Mouse (Mus musculus): Measurements from ENCODE around the gene Igf1r. TPM values are rescaled to one million over a fixed set of nuclear protein-coding genes. Genes with fewer than 3 reads are reported as not detected.

Igf1r gene
- polyA plus RNA-seq, 1 experiment from 2014 or later = 10.2 TPM

DNA sequence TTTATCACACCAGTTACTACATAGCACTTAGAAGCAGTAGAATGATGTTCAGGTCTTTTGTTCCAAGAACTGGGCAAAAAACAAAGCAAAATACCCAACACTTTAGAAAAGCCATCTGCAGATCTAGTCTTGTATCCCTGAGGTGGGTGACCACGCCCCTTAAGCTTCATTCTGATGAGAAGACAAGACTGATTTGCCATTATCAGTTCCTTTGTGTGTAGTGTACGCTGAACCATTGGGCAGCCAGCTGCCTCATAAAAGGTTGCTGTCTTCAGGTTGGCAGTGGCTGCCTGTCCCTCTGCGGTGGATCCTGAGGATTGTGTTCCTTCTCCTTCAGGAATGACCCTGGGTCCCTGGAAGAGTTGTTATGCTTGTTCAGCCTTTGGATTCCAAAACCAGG is 11.1 kb downstream of the Igf1r start:
- H3K9ac ChIP-seq (ENCODE audit: low read depth, low read length) = no peak overlapping the region
- 63% methylated on average over 3 of the region's 3 CpGs for WGBS

DNA sequence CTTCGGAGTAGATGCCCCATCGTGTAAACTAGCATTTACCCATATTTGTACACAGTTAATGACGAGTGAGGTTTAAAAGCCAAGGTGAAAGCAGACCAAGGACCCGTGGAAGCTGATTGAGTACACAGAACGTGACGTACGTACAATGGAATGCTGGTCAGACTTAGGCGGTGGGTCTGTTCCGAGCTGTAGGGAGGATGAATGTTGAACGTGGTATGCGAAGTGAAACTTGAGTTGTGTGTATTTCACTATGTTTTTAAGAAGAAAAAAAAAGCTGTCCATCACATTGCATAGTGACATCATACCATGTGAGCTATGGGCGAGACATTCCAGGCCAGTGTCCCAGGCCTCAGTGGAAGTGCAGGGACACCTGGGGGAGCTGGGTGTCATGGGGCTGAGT is 15.8 kb downstream of the Igf1r start:
- no peak for ATAC-seq (replicated peaks; ENCODE audit: low FRiP score)
- DNase-seq (ENCODE audit: low spot score) = no peak
- Histone ChIP-seq H3K4me2 (no peak overlapping the region), H3K27ac (ENCODE audit: low read depth, low read length) (no peak overlapping the region), H3K9me3 (ENCODE audit: control insufficient read depth, low read length) (no peaks in the 10 kb centered on the region), H3K4me1 (replicated peaks; ENCODE audit: control insufficient read depth, insufficient read depth, low read length) (peaks cover 44% of the 10 kb centered on the region), H3K4me3 (ENCODE audit: low read depth, low read length) (no peak overlapping the region), H3K9ac (ENCODE audit: low read depth, low read length) (no peak overlapping the region), H3K27me3 (replicated peaks; ENCODE audit: control insufficient read depth, insufficient read depth, low read length) (no peaks in the 10 kb centered on the region), H3K36me3 (ENCODE audit: control insufficient read depth, insufficient read depth, low read length) (no peaks in the 10 kb centered on the region; the same call in 1 of the 2 replicates)
- WGBS = 79% methylated on average over 12 of the region's 12 CpGs

More for the DNA sequence above, 11.1 kb downstream of the Igf1r start:
- Histone ChIP-seq H3K27ac (ENCODE audit: low read depth, low read length) (no peak overlapping the region), H3K4me3 (ENCODE audit: low read depth, low read length) (no peak overlapping the region), H3K4me2 (no peak overlapping the region), H3K4me1 (replicated peaks; ENCODE audit: control insufficient read depth, insufficient read depth, low read length) (peaks cover 32% of the 10 kb centered on the region), H3K36me3 (ENCODE audit: control insufficient read depth, insufficient read depth, low read length) (no peaks in the 10 kb centered on the region), H3K27me3 (replicated peaks; ENCODE audit: control insufficient read depth, insufficient read depth, low read length) (no peaks in the 10 kb centered on the region), H3K9me3 (ENCODE audit: control insufficient read depth, low read length) (no peaks in the 10 kb centered on the region)
- ATAC-seq (replicated peaks; ENCODE audit: low FRiP score) (no peak), DNase-seq (ENCODE audit: low spot score) (no peak)

DNA sequence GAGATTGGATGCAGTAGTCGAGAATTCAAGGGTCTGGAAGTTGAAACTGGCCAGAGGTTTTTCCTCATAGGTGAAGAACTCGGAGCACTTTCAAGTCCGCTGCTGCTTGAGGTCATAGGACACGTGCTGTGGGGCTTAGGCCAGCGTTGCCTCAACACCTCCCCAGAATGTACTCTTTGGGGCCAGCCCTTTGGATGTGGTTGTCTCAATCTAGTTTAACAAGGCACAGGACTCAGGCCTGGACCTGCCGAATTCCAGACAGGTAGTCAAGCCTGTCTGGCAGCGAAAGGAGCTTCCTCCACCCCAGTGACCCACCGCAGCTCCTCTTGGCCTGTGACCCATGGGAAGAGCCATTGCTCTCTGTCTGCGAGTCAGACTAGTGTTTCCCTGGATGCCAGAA is 16.4 kb downstream of the Igf1r start:
- 88% methylated on average over 9 of the region's 9 CpGs for WGBS
- Histone ChIP-seq H3K27ac (ENCODE audit: low read depth, low read length) (no peak overlapping the region), H3K4me1 (replicated peaks; ENCODE audit: control insufficient read depth, insufficient read depth, low read length) (peaks cover 47% of the 10 kb centered on the region), H3K27me3 (replicated peaks; ENCODE audit: control insufficient read depth, insufficient read depth, low read length) (no peaks in the 10 kb centered on the region), H3K4me3 (ENCODE audit: low read depth, low read length) (no peak overlapping the region), H3K36me3 (ENCODE audit: control insufficient read depth, insufficient read depth, low read length) (no peaks in the 10 kb centered on the region; the same call in 1 of the 2 replicates), H3K4me2 (no peak overlapping the region), H3K9me3 (ENCODE audit: control insufficient read depth, low read length) (no peaks in the 10 kb centered on the region), H3K9ac (ENCODE audit: low read depth, low read length) (no peak overlapping the region)
- ATAC-seq (replicated peaks; ENCODE audit: low FRiP score) (no peak), DNase-seq (ENCODE audit: low spot score) (no peak)

DNA sequence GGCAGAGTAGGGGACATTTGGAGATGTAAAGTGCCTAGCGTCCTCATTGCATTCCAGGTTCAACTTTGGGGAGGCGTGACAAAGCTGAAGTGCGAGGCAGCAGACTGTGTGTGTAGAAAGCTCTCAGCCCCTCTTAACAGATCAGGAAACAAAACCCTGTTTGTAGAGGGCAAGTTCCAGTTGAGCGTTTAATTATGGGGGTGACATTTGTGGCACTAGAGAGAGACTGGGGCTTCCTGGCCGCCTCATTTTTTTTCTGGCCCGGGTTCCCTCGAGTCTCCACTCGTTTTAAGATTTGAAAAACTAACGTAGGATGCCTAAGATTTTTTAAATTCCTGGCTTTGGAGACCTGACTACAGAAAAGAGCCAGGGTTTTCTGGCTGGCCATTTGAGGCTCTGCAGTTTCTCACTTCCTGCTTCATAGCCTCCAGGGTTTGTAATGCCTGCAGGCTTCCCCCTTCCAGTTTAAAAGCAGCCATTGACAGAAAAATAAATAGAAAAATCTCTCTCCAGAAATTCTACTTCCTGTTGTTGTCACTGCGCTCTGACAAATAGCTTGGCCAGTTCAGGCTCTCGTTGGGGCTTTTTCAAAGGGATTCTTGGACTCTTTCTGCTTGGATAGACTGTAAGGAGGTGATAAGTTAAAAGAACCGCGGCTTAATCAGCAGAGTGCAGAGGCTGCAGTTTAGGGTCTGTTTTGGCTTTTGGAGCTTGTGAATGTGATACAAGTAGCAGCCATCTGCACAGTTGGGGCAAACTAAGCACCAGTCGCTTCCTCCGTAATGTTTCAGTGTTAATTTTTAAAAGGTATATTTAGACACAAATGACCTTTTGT is 20.8 kb downstream of the Igf1r start:
- 7% methylated on average over 15 of the region's 15 CpGs for WGBS

DNA sequence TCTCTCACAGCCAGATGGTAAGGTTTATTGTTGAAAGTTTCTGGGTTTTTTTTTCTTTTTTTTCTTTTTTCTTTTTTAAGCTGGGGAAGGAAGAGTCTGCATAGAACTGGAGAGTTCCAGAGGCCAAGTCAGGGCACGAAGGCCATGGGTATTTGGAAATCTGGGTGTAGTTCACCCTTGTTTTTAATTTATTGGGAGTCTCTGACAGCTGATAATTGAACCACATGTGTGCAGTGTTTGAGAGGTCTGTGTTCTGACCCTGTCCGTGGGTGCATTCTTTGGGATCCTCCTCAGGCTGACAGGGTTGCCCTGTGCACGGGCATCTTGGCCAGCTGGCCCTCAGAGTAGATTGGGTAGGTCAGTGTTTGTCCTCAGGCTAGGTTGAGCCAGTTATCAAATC is 29.3 kb downstream of the Igf1r start:
- DNase-seq (ENCODE audit: low spot score) (no peak), ATAC-seq (replicated peaks; ENCODE audit: low FRiP score) (no peak)
- Histone ChIP-seq H3K4me2 (no peak overlapping the region), H3K27me3 (replicated peaks; ENCODE audit: control insufficient read depth, insufficient read depth, low read length) (no peaks in the 10 kb centered on the region), H3K9me3 (ENCODE audit: control insufficient read depth, low read length) (no peaks in the 10 kb centered on the region), H3K27ac (ENCODE audit: low read depth, low read length) (no peak overlapping the region), H3K4me3 (ENCODE audit: low read depth, low read length) (no peak overlapping the region), H3K9ac (ENCODE audit: low read depth, low read length) (no peak overlapping the region), H3K4me1 (replicated peaks; ENCODE audit: control insufficient read depth, insufficient read depth, low read length) (peaks cover 52% of the 10 kb centered on the region), H3K36me3 (ENCODE audit: control insufficient read depth, insufficient read depth, low read length) (no peaks in the 10 kb centered on the region)
- 56% methylated on average over 3 of the region's 3 CpGs for WGBS

More for the DNA sequence above, 20.8 kb downstream of the Igf1r start:
- DNase-seq (ENCODE audit: low spot score) (no peak), ATAC-seq (replicated peaks; ENCODE audit: low FRiP score) (peak; percentile 89)
- Histone ChIP-seq H3K4me2 (peak overlapping the region; percentile 61), H3K4me3 (ENCODE audit: low read depth, low read length) (no peak overlapping the region), H3K9me3 (ENCODE audit: control insufficient read depth, low read length) (no peaks in the 10 kb centered on the region), H3K27me3 (replicated peaks; ENCODE audit: control insufficient read depth, insufficient read depth, low read length) (no peaks in the 10 kb centered on the region), H3K9ac (ENCODE audit: low read depth, low read length) (peak overlapping the region; percentile 0), H3K4me1 (replicated peaks; ENCODE audit: control insufficient read depth, insufficient read depth, low read length) (peaks cover 63% of the 10 kb centered on the region), H3K36me3 (ENCODE audit: control insufficient read depth, insufficient read depth, low read length) (no peaks in the 10 kb centered on the region; the same call in 1 of the 2 replicates), H3K27ac (ENCODE audit: low read depth, low read length) (peak overlapping the region; percentile 62)

DNA sequence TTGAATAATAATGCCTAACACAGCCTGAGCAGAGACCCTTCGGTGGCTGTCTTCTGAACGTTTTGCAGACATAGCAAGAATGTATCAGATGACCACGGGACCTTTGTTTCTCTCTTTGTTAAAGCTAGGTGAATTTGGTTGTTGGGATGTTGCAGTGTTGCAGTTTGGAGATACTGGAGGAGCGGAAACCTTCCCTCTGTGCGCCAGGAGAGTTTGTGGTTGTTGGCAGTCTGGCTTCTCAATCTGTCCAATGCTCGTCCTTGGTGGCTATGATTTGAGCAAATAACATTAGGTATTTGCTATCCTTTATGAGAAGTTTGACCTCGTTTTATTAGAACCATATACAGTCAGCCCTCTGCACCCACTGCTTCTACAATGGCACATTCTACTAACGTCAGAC is 30.2 kb downstream of the Igf1r start:
- H3K4me2 ChIP-seq = no peak overlapping the region
- 76% methylated on average over 8 of the region's 8 CpGs for WGBS
- H3K9me3 ChIP-seq (ENCODE audit: control insufficient read depth, low read length) = no peaks in the 10 kb centered on the region
- DNase-seq (ENCODE audit: low spot score) (no peak), ATAC-seq (replicated peaks; ENCODE audit: low FRiP score) (no peak)
- no peak overlapping the region for H3K27ac ChIP-seq (ENCODE audit: low read depth, low read length)
- no peaks in the 10 kb centered on the region for H3K36me3 ChIP-seq (ENCODE audit: control insufficient read depth, insufficient read depth, low read length)
- no peaks in the 10 kb centered on the region for H3K27me3 ChIP-seq (replicated peaks; ENCODE audit: control insufficient read depth, insufficient read depth, low read length)
- H3K4me3 ChIP-seq (ENCODE audit: low read depth, low read length) = no peak overlapping the region
- no peak overlapping the region for H3K9ac ChIP-seq (ENCODE audit: low read depth, low read length)
- peaks cover 51% of the 10 kb centered on the region for H3K4me1 ChIP-seq (replicated peaks; ENCODE audit: control insufficient read depth, insufficient read depth, low read length)

DNA sequence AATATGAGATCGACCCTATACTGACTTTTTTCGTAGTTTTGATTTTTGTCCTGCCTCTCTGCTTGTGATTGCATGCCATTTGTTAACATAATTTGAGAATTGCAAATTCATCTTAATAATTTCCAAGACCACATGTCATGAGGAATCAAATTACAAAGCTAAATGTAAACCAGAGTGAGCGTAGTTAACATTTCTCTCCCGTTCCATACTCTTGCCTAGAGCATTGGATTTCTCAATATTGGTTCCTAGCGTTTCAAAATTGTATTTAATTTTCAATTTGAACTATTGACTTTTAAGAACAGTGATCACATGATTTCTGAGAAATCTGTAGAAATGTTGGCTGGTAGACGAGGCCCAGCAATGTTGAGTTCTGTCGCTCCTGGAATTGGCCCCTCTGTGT is 30.8 kb downstream of the Igf1r start:
- DNase-seq (ENCODE audit: low spot score) = no peak
- no peak overlapping the region for H3K4me2 ChIP-seq
- H3K9ac ChIP-seq (ENCODE audit: low read depth, low read length) = no peak overlapping the region
- H3K36me3 ChIP-seq (ENCODE audit: control insufficient read depth, insufficient read depth, low read length) = no peaks in the 10 kb centered on the region
- ATAC-seq (replicated peaks; ENCODE audit: low FRiP score) = no peak
- H3K9me3 ChIP-seq (ENCODE audit: control insufficient read depth, low read length) = no peaks in the 10 kb centered on the region
- WGBS = 83% methylated on average over 7 of the region's 7 CpGs
- H3K4me3 ChIP-seq (ENCODE audit: low read depth, low read length) = no peak overlapping the region
- H3K27me3 ChIP-seq (replicated peaks; ENCODE audit: control insufficient read depth, insufficient read depth, low read length) = no peaks in the 10 kb centered on the region
- no peak overlapping the region for H3K27ac ChIP-seq (ENCODE audit: low read depth, low read length)
- peaks cover 48% of the 10 kb centered on the region for H3K4me1 ChIP-seq (replicated peaks; ENCODE audit: control insufficient read depth, insufficient read depth, low read length)

DNA sequence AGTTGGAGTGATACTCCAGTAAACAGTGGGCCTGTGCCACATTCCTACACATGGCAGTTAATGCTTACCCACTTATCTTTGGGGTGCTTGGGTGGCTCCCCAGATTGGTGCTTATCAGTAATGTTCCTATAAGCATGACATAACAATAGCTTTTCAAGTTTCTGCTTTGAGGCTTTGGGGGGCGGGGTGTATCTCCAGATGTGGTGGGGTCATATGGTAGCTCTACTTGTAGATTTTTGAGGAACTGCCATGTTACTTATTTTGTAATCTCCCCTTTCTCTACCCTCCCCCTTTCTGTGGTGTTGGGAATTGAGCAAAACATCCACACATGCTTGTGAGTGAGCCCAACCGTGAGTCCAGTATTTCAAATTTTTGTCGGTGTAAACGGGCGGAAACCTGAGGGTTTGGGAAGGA is 32.4 kb downstream of the Igf1r start:
- Histone ChIP-seq H3K4me3 (ENCODE audit: low read depth, low read length) (no peak overlapping the region), H3K9me3 (ENCODE audit: control insufficient read depth, low read length) (no peaks in the 10 kb centered on the region), H3K9ac (ENCODE audit: low read depth, low read length) (peak overlapping the region; percentile 22; the same call in 1 of the 2 replicates), H3K27me3 (replicated peaks; ENCODE audit: control insufficient read depth, insufficient read depth, low read length) (no peaks in the 10 kb centered on the region), H3K4me2 (peak overlapping the region; percentile 53), H3K27ac (ENCODE audit: low read depth, low read length) (peak overlapping the region; percentile 75), H3K36me3 (ENCODE audit: control insufficient read depth, insufficient read depth, low read length) (no peaks in the 10 kb centered on the region), H3K4me1 (replicated peaks; ENCODE audit: control insufficient read depth, insufficient read depth, low read length) (peaks cover 45% of the 10 kb centered on the region)
- ATAC-seq (replicated peaks; ENCODE audit: low FRiP score) = peak; percentile 86
- 42% methylated on average over 5 of the region's 5 CpGs for WGBS
- DNase-seq (ENCODE audit: low spot score) = no peak

DNA sequence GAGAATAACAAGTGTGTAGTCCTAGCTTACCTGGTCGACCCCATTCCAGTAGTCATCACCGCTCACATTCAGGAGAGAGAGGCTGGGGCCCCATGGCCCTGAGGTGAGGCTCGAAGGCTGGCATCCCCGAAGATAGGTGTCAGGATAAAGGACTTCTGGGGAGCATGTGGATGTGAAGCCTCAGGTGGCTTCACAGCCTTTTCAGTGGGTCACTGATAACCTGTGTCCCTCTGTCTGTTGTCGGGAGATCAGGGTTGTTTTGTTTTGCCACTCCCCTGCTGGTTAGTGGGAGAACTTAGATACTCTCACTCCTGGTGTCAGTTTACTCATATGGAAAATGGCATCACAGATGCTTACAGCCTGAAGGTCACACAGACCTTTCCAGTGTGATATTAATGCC is 32.9 kb downstream of the Igf1r start:
- no peaks in the 10 kb centered on the region for H3K27me3 ChIP-seq (replicated peaks; ENCODE audit: control insufficient read depth, insufficient read depth, low read length)
- no peak for DNase-seq (ENCODE audit: low spot score)
- H3K4me3 ChIP-seq (ENCODE audit: low read depth, low read length) = no peak overlapping the region
- no peaks in the 10 kb centered on the region for H3K36me3 ChIP-seq (ENCODE audit: control insufficient read depth, insufficient read depth, low read length)
- peaks cover 45% of the 10 kb centered on the region for H3K4me1 ChIP-seq (replicated peaks; ENCODE audit: control insufficient read depth, insufficient read depth, low read length)
- no peak overlapping the region for H3K9ac ChIP-seq (ENCODE audit: low read depth, low read length)
- H3K27ac ChIP-seq (ENCODE audit: low read depth, low read length) = peak overlapping the region; percentile 60
- H3K9me3 ChIP-seq (ENCODE audit: control insufficient read depth, low read length) = no peaks in the 10 kb centered on the region
- peak overlapping the region; percentile 53 for H3K4me2 ChIP-seq
- 55% methylated on average over 5 of the region's 5 CpGs for WGBS
- ATAC-seq (replicated peaks; ENCODE audit: low FRiP score) = peak; percentile 52

Data from liver, embryonic 11.5 days (tissue).